Mouse (Mus musculus): Measurements from ENCODE around the gene Nrg3.

Nrg3 gene

GRCm38 (mm10) chr14:39472790-39473761 lies at the start of gene Nrg3:
Gene Nrg3 (minus strand): TSS chr14:39473088.
- DNase-seq (ENCODE audit: low spot score) = peak; percentile 28

- peak; percentile 18 for DNase-seq (ENCODE audit: low spot score)
Measured at GRCm38 (mm10) chr14:39508956-39509355, 36.1 kb upstream of the Nrg3 start.

- peak; percentile 27 for DNase-seq (ENCODE audit: low spot score)
Measured at GRCm38 (mm10) chr14:39473771-39474211, 903 bp upstream of the Nrg3 start.

GRCm38 (mm10) chr14:39472146-39472751 lies 639 bp downstream of the Nrg3 start:
- DNase-seq (ENCODE audit: low spot score) = no peak

GRCm38 (mm10) chr14:39471236-39471981 lies 1.5 kb downstream of the Nrg3 start:
- DNase-seq (ENCODE audit: low spot score) = no peak

- no peak for DNase-seq (ENCODE audit: low spot score)
Measured at GRCm38 (mm10) chr14:39445501-39445900, 27.4 kb downstream of the Nrg3 start.

GRCm38 (mm10) chr14:39428503-39428902 lies 44.4 kb downstream of the Nrg3 start:
- DNase-seq (ENCODE audit: low spot score) = no peak

- DNase-seq (ENCODE audit: low spot score) = no peak
Measured at GRCm38 (mm10) chr14:39421874-39422273, 51.0 kb downstream of the Nrg3 start.

GRCm38 (mm10) chr14:39413270-39413669 lies 59.6 kb downstream of the Nrg3 start:
- DNase-seq (ENCODE audit: low spot score) = no peak

- DNase-seq (ENCODE audit: low spot score) = no peak
Measured at GRCm38 (mm10) chr14:39386845-39387244, 86.0 kb downstream of the Nrg3 start.

- no peak for DNase-seq (ENCODE audit: low spot score)
Measured at GRCm38 (mm10) chr14:39381321-39381720, 91.6 kb downstream of the Nrg3 start.

GRCm38 (mm10) chr14:39373220-39373619 lies 99.7 kb downstream of the Nrg3 start:
- no peak for DNase-seq (ENCODE audit: low spot score)

- peak; percentile 13 for DNase-seq (ENCODE audit: low spot score)
Measured at GRCm38 (mm10) chr14:39356251-39356650, 116.6 kb downstream of the Nrg3 start.

GRCm38 (mm10) chr14:39351979-39352737 lies 120.7 kb downstream of the Nrg3 start:
- no peak for DNase-seq (ENCODE audit: low spot score)

GRCm38 (mm10) chr14:39317424-39318110 lies 155.3 kb downstream of the Nrg3 start:
- peak; percentile 47 for DNase-seq (ENCODE audit: low spot score)

- no peak for DNase-seq (ENCODE audit: low spot score)
Measured at GRCm38 (mm10) chr14:39314111-39314510, 158.8 kb downstream of the Nrg3 start.

- no peak for DNase-seq (ENCODE audit: low spot score)
Measured at GRCm38 (mm10) chr14:39265121-39265520, 207.8 kb downstream of the Nrg3 start.

GRCm38 (mm10) chr14:39264422-39264821 lies 208.5 kb downstream of the Nrg3 start:
- peak; percentile 11 for DNase-seq (ENCODE audit: low spot score)

GRCm38 (mm10) chr14:39261016-39261415 lies 211.9 kb downstream of the Nrg3 start:
- no peak for DNase-seq (ENCODE audit: low spot score)

- no peak for DNase-seq (ENCODE audit: low spot score)
Measured at GRCm38 (mm10) chr14:39255391-39255790, 217.5 kb downstream of the Nrg3 start.

GRCm38 (mm10) chr14:39240267-39240666 lies 232.6 kb downstream of the Nrg3 start:
- DNase-seq (ENCODE audit: low spot score) = no peak

Measured in left cerebral cortex, adult 11 months (tissue).